Mouse (Mus musculus) E14TG2a.4 (cell line): ENCODE results near the gene Rhbdl1.

Experiments
- H3K27me3 ChIP-seq: 2 replicates; pipeline ENCODE4 v1.6.1; 2014; ENCODE audit warnings: low read length, control low read depth; ENCODE audit not compliant: insufficient read depth
- H3K36me3 ChIP-seq: 2 replicates; pipeline ENCODE4 v1.6.1; 2014; ENCODE audit warnings: low read length, control low read depth; ENCODE audit not compliant: insufficient read depth
- H3K4me1 ChIP-seq: replicated peaks from 2 replicates; pipeline ENCODE4 v1.6.1; 2014; ENCODE audit warnings: low read depth, low read length, control low read depth
- H3K4me3 ChIP-seq: replicated peaks from 2 replicates; pipeline ENCODE4 v1.5.1; 2014; ENCODE audit warnings: mild to moderate bottlenecking, low read length
- H3K9me3 ChIP-seq: 2 replicates; pipeline ENCODE4 v1.6.1; 2014; ENCODE audit warnings: low read length, control low read depth
- CTCF ChIP-seq: conservative IDR thresholded peaks from 2 replicates; pipeline ENCODE4 v1.5.1; 2014; ENCODE audit warnings: low read length
- NANOG ChIP-seq: IDR thresholded peaks from 2 replicates; pipeline ENCODE4 v1.6.1; 2014; ENCODE audit warnings: borderline replicate concordance, low read length, mixed read lengths
- POU5F1 ChIP-seq: IDR thresholded peaks from 2 replicates; pipeline ENCODE4 v1.6.1; 2014; ENCODE audit warnings: low read length, borderline replicate concordance

Gene Rhbdl1

DNA sequence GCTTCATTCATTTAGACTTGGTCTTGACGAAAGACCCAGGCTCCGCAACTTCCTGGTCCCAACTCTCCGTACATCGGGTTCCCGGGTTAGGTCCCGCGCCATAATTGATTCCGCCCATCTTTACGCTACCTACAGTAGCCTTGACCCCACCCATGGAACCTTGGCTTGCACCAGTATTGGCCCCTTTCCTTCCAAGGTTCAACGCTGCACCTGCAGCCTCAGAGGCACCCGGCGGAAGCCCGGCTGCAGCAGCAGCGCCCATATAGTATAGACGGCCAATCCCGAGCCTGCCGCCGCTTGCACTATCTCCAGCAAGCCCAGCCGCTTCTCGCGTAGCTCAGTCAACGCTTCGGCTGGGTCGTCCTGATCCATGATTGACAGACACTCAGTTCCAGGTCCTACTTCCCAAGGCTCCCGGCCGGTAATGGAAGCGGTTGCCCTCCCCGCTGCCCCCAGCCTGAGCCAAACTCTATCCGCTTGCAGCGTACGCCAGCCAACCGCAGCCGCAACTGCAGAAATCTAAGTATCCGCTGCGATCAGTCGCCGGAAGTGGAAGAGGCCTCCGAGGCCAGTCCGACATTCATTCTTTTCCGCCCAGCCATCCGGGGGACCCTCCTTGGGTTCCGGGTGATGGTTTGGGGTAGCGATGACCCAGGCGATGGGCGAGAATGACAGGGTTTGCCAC, 45.1 kb downstream of the Rhbdl1 start:
- TF ChIP-seq NANOG, result no peak
- TF ChIP-seq POU5F1, result no peak
- no peak for TF ChIP-seq CTCF
- H3K4me3 ChIP-seq, result peak overlapping the region; percentile 91
- no peaks in the 10 kb centered on the region for H3K9me3 ChIP-seq

DNA sequence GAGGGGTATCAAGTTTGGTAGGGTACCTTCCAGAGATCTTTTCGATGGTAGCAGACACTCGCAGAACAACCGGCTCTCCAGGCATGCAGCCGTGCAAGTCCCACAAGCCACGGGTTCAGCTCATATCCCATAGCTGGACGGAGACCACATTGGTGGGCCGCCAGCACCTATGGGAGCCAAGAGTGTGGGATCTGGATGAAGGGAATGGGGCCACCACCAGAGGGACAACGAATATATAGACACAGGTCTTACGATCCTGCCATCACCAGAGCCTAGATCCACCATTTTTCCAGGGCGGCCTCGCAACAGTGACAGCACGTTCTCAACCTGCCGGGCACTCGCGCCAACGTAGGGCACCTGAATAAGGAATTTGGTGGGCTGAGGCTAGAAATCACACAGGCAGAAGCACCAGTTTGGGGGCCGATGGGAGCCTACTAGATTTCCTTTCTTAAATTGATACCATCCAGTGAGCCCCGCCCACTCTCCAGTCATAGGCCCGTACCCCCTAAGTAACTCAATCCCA, 45.7 kb downstream of the Rhbdl1 start:
- H3K4me1 ChIP-seq, result peaks cover 58% of the 10 kb centered on the region
- H3K27me3 ChIP-seq, result peaks cover 13% of the 10 kb centered on the region

More for the DNA sequence above, 45.1 kb downstream of the Rhbdl1 start:
- Histone ChIP-seq H3K4me1 (peaks cover 58% of the 10 kb centered on the region), H3K27me3 (peaks cover 14% of the 10 kb centered on the region), H3K36me3 (peaks cover 43% of the 10 kb centered on the region)

DNA sequence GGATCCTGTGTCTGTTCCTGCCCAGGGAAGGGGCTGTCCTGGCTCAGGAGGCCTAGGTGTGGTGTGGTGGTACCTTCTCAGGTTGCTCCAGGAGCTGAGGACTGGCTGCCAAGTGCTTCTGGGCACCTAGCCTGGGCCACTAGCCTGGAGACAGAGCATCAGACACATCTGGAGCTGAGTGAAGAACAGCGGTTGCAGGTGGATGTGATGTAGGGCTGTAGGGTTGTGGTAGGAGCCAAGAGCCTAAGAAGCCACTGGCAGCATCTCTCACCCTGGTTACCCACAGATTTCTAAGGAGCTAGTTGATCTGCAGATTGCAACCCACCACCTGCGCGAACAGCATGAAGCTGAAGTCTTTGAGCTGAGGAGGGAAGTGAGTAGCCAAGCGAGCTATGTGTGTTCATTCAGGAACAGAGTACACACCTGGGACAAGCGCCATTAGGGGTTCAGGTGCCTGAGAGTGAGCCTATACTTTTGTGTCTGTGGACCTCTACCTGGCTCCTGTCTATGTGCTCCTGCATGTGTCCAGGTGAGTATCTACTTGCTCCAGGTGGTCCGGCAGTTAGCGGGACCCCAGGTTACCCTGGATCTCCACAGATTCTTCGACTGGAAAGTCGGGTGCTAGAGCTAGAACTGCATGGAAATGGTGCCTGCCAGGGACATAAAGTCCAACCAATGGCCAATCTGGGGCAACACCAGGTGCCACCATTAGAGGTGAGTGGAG, 50.2 kb downstream of the Rhbdl1 start:
- peaks cover 58% of the 10 kb centered on the region for H3K36me3 ChIP-seq

More for the DNA sequence above, 45.7 kb downstream of the Rhbdl1 start:
- TF ChIP-seq CTCF, result no peak
- H3K9me3 ChIP-seq, result no peaks in the 10 kb centered on the region
- peaks cover 43% of the 10 kb centered on the region for H3K36me3 ChIP-seq
- H3K4me3 ChIP-seq, result peak overlapping the region; percentile 91

DNA sequence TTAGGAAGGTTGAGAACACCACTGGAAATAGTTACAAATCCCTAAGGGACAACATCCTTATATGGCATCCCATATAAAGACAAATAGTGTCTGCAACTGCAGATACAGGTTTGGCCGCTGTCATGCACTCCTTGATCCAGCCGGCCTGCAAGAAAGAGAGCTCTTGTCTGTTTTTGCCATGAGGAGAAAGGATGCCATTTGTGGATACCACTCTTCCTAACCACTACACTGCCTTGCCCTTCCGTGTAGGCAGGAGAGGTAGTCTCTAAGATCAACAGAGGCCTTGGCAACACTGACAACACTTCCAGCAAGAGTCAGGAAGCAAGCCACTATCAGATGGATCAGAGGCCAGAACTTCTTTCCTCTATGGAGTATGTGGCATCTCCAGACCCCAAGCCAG, 50.8 kb downstream of the Rhbdl1 start, which contains the start of gene Ccdc78:
TSS of gene Ccdc78 (plus strand) at position 301 of the 400 bp plus-strand sequence.
- Histone ChIP-seq H3K9me3 (no peaks in the 10 kb centered on the region), H3K4me1 (peaks cover 34% of the 10 kb centered on the region), H3K4me3 (peak within 1 kb of the TSS; percentile 88), H3K27me3 (no peaks in the 10 kb centered on the region), H3K36me3 (peaks cover 64% of the 10 kb centered on the region)
- TF ChIP-seq CTCF, result no peak
- TF ChIP-seq NANOG, result no peak
- TF ChIP-seq POU5F1, result no peak

More for the DNA sequence above, 50.2 kb downstream of the Rhbdl1 start:
- H3K4me1 ChIP-seq, result peaks cover 37% of the 10 kb centered on the region
- no peak for TF ChIP-seq CTCF
- no peak for TF ChIP-seq NANOG
- TF ChIP-seq POU5F1, result no peak
- no peaks in the 10 kb centered on the region for H3K9me3 ChIP-seq
- no peaks in the 10 kb centered on the region for H3K27me3 ChIP-seq
- H3K4me3 ChIP-seq, result no peak overlapping the region

DNA sequence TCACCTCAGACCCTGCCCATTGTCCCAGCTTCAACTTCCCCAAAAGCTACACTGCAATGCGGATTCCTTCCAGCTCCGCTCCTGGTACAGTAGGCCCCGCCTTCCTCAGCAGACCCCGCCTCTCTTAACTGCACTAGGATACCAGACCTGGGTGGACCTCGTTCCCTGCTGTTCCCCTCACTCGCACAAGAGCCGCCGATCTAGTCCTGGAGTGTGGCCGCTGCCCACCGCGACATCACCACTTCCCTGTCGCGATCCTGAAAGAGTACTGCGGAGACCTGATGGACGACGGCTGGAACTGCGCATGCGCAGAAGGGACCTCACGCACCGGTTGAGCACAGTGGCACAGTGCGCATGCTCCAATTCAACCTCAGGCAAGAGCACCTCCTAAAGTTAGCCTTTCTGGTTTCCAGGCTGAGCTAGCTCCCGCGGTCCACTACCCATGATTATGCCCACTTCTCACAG, 51.8 kb downstream of the Rhbdl1 start, which contains the start of gene Haghl:
TSS of gene Haghl (minus strand) at position 393 of the 465 bp plus-strand sequence.
- Histone ChIP-seq H3K27me3 (no peaks in the 10 kb centered on the region), H3K4me1 (peaks cover 34% of the 10 kb centered on the region), H3K36me3 (peaks cover 69% of the 10 kb centered on the region), H3K9me3 (no peaks in the 10 kb centered on the region), H3K4me3 (peak within 1 kb of the TSS; percentile 88)
- TF ChIP-seq NANOG, result no peak
- no peak for TF ChIP-seq CTCF
- TF ChIP-seq POU5F1, result no peak
